In the genomic region with DNA sequence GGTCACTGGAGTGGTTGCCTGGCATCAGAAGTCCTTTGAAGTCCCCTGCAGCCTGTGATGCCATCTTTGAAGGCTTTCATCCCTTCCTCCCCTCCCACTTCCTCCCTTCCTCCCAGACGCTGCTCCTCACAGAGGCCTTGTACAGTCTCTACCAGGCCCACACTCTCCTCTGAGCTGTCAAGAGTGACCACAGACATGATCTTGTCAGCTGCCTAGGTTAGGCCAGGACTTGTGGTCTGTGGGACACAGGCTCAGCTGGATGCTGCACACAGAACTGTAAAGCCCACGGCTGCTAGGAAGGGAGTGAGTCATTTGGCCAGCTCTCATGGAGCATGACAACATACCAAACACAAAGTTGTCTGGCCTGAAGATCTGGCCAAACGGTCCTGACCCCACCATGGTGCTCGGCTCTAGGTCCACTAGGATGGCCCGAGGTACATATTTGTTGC, we compare ENCODE assay signal across 9 mouse cellular contexts. TPM values are rescaled to one million over a fixed set of nuclear protein-coding genes. Genes with fewer than 3 reads are reported as not detected.
DNase-seq lines count a peak whose midpoint lies in the region; ATAC-seq and TF ChIP-seq lines count a peak whose summit lies in the region.
"Not testable (repeated sequence)": the region's sequence is repeated elsewhere in the genome, so short reads cannot be mapped to it uniquely, and the experiment has no call there.
"Had no signal": no experiment of that assay in that cellular context is flagged by ENCODE, and none has a peak within 500 bp of the region (broad histone marks: within the 10 kb centered on the region; RNA-seq: fewer than 3 reads in every experiment).

No protein-coding gene starts in this region.

- ATAC-seq in common myeloid progenitor, adult 5-6 weeks (replicated peaks; ENCODE audit: low read depth, poor library complexity, severe bottlenecking): peak; percentile 88
- peak; percentile 41 for ATAC-seq in forebrain, embryonic 13.5 days
- peak; percentile 50 for ATAC-seq in hindbrain, embryonic 11.5 days (ENCODE audit: low FRiP score)
- peak; percentile 67; the same call in 1 of the 2 replicates for ATAC-seq in kidney, embryonic 16.5 days (ENCODE audit: low FRiP score, low TSS enrichment)
- ATAC-seq in megakaryocyte progenitor cell, adult 5-6 weeks (replicated peaks; ENCODE audit: poor library complexity): peak; percentile 62

- H3K79me2 ChIP-seq in myocyte (ENCODE audit: control insufficient read depth, insufficient read depth): not testable (repeated sequence)

- not testable (repeated sequence) for H3K4me2 ChIP-seq in forebrain, embryonic 13.5 days; hindbrain, embryonic 11.5 days (replicated peaks; ENCODE audit: low read depth, low read length); kidney, embryonic 16.5 days (replicated peaks; ENCODE audit: low read depth, low read length)
- peak overlapping the region; percentile 78 for H3K4me2 ChIP-seq in myocyte (ENCODE audit: low read depth)

- DNase-seq in CD4-positive helper T cell, adult 2 months (ENCODE audit: low read depth, low spot score): peak; percentile 24
- DNase-seq in hindbrain, embryonic 11.5 days (ENCODE audit: low spot score); thymus, adult 2 months: not testable (repeated sequence)

- H3K9me3 ChIP-seq in forebrain, embryonic 13.5 days (replicated peaks); hindbrain, embryonic 11.5 days (ENCODE audit: control insufficient read depth, low read length); kidney, embryonic 16.5 days (ENCODE audit: low read length): not testable (repeated sequence)

- not testable (repeated sequence) for TF ChIP-seq POLR2A in myocyte (IDR thresholded peaks at IDR 0.05; ENCODE audit: insufficient read length, low read depth); thymus, adult 2 months (IDR thresholded peaks at IDR 0.05; ENCODE audit: control insufficient read depth, extremely low read depth, insufficient read depth, low read length, poor library complexity)

- peaks cover 28% of the 10 kb centered on the region for H3K4me1 ChIP-seq in forebrain, embryonic 13.5 days
- not testable (repeated sequence) for H3K4me1 ChIP-seq in hindbrain, embryonic 11.5 days (replicated peaks; ENCODE audit: control insufficient read depth, insufficient read depth, low read length); kidney, embryonic 16.5 days (ENCODE audit: insufficient read depth, low read length)
- H3K4me1 ChIP-seq in thymus, adult 2 months (replicated peaks; ENCODE audit: control insufficient read depth, insufficient read depth, low read length): peaks cover 25% of the 10 kb centered on the region

- H3K27ac ChIP-seq in forebrain, embryonic 13.5 days: peak overlapping the region; percentile 82
- 0 out of 2 replicates have a peak overlapping the region, but pooled peaks have one; percentile 24 for H3K27ac ChIP-seq in hindbrain, embryonic 11.5 days (ENCODE audit: low read depth, low read length)
- H3K27ac ChIP-seq in kidney, embryonic 16.5 days (ENCODE audit: low read length): not testable (repeated sequence)
- H3K27ac ChIP-seq in thymus, adult 2 months (ENCODE audit: control insufficient read depth, insufficient read depth, low read length): peak overlapping the region; percentile 94

- not testable (repeated sequence) for TF ChIP-seq CTCF in thymus, adult 2 months (IDR thresholded peaks at IDR 0.05; ENCODE audit: borderline replicate concordance, control insufficient read depth, extremely low read depth, insufficient read depth, low read length, poor library complexity)

- not testable (repeated sequence) for H3K9ac ChIP-seq in forebrain, embryonic 13.5 days; hindbrain, embryonic 11.5 days (ENCODE audit: low read depth, low read length); kidney, embryonic 16.5 days (replicated peaks; ENCODE audit: low read length)

- WGBS in forebrain, embryonic 13.5 days: 54% methylated on average over 5 of the region's 5 CpGs
- 61% methylated on average over 5 of the region's 5 CpGs for WGBS in hindbrain, embryonic 11.5 days
- 43% methylated on average over 5 of the region's 5 CpGs for WGBS in kidney, embryonic 16.5 days
- 39% methylated on average over 5 of the region's 5 CpGs for WGBS in thymus, adult 2 months

- not testable (repeated sequence) for H3K4me3 ChIP-seq in forebrain, embryonic 13.5 days; hindbrain, embryonic 11.5 days (ENCODE audit: low read depth, low read length); kidney, embryonic 16.5 days (ENCODE audit: low read length); myocyte
- peak overlapping the region; percentile 18 for H3K4me3 ChIP-seq in thymus, adult 2 months (ENCODE audit: control insufficient read depth, insufficient read depth, low read length)

- H3K27me3 ChIP-seq in forebrain, embryonic 13.5 days; hindbrain, embryonic 11.5 days (ENCODE audit: control insufficient read depth, insufficient read depth, low read length); kidney, embryonic 16.5 days (ENCODE audit: insufficient read depth, low read length); myocyte (ENCODE audit: control insufficient read depth, insufficient read depth, insufficient read length); thymus, adult 2 months (ENCODE audit: control insufficient read depth, insufficient read depth, low read length): not testable (repeated sequence)

- H3ac ChIP-seq in myocyte (ENCODE audit: control insufficient read depth, insufficient read length): not testable (repeated sequence)

- not testable (repeated sequence) for H3K36me3 ChIP-seq in forebrain, embryonic 13.5 days (ENCODE audit: poor library complexity, severe bottlenecking); hindbrain, embryonic 11.5 days (ENCODE audit: control insufficient read depth, insufficient read depth, low read length); kidney, embryonic 16.5 days (ENCODE audit: insufficient read depth, low read length); myocyte (ENCODE audit: control insufficient read depth, insufficient read depth); thymus, adult 2 months (ENCODE audit: control insufficient read depth, insufficient read depth, low read length)

TF ChIP-seq in myocyte, 11 proteins besides CTCF, POLR2A, EP300 and RAD21:
- TF ChIP-seq MYOG (IDR thresholded peaks at IDR 0.05; ENCODE audit: control insufficient read depth in 1 of 3, insufficient read depth in 1 of 3, insufficient read length in 2 of 3, low read depth in 2 of 3): peak; percentile 20 to 86 (median 52)
- peak in 2 of 3 experiments; percentile 80 to 81 for TF ChIP-seq MYOD1 (IDR thresholded peaks at IDR 0.05; ENCODE audit: control insufficient read depth in 1 of 3, insufficient read length in 2 of 3, low read depth in 2 of 3)
- peak; percentile 49 for TF ChIP-seq TCF12 (IDR thresholded peaks at IDR 0.05; ENCODE audit: insufficient read depth, poor library complexity, severe bottlenecking)
- TF ChIP-seq TCF3 (IDR thresholded peaks at IDR 0.05; ENCODE audit: insufficient read length, low read depth): peak; percentile 49
TF ChIP-seq in myocyte: peak in this region for 4; not testable (repeated sequence) for 7.

RNA-seq across cellular contexts. Expression of a gene that starts 10.4 kb away (rescaled TPM):
- total RNA-seq in common myeloid progenitor, adult 5-6 weeks (2017): 8.1 and 15.1 TPM in 2 replicates
- 761 and 874 TPM in 2 replicates for polyA plus RNA-seq in forebrain, embryonic 13.5 days (2015; fragmentation: Nextera tagmentation; extraction: Ambion mirVana)
- polyA plus RNA-seq in hindbrain, embryonic 11.5 days (2014; fragmentation: Nextera tagmentation; extraction: Ambion mirVana): 422 and 447 TPM in 2 replicates
- 143 and 150 TPM in 2 replicates for polyA plus RNA-seq in kidney, embryonic 16.5 days (2015; fragmentation: Nextera tagmentation; extraction: Ambion mirVana)
- total RNA-seq in megakaryocyte progenitor cell, adult 5-6 weeks (2015): 2.3 and 2.5 TPM in 2 replicates
- total RNA-seq in megakaryocyte progenitor cell, adult 5-6 weeks (2017): 6.9 and 7.9 TPM in 2 replicates
- 550 TPM for polyA plus RNA-seq in myocyte (2012; fragmentation: generic; extraction: Trizol)
- polyA plus RNA-seq in thymus, adult 2 months (2012; rRNA removed): 469 and 567 TPM in 2 replicates

RNA-seq across cellular contexts. Expression of a gene that starts 42.0 kb away (rescaled TPM):
- not detected in 2 replicates for total RNA-seq in common myeloid progenitor, adult 5-6 weeks (2017)
- polyA plus RNA-seq in forebrain, embryonic 13.5 days (2015; fragmentation: Nextera tagmentation; extraction: Ambion mirVana): 559 and 618 TPM in 2 replicates
- polyA plus RNA-seq in hindbrain, embryonic 11.5 days (2014; fragmentation: Nextera tagmentation; extraction: Ambion mirVana): 318 and 341 TPM in 2 replicates
- 39.7 and 40.4 TPM in 2 replicates for polyA plus RNA-seq in kidney, embryonic 16.5 days (2015; fragmentation: Nextera tagmentation; extraction: Ambion mirVana)
- total RNA-seq in megakaryocyte progenitor cell, adult 5-6 weeks (2015): not detected in 2 replicates
- not detected in 2 replicates for total RNA-seq in megakaryocyte progenitor cell, adult 5-6 weeks (2017)
- 438 TPM for polyA plus RNA-seq in myocyte (2012; fragmentation: generic; extraction: Trizol)
- polyA plus RNA-seq in thymus, adult 2 months (2012; rRNA removed): 217 and 264 TPM in 2 replicates
- total RNA-seq: hematopoietic stem cell, adult 5-6 weeks had no signal

RNA-seq across cellular contexts. Expression of a gene that starts 50.8 kb away (rescaled TPM):
- total RNA-seq in common myeloid progenitor, adult 5-6 weeks (2017): 25.9 and 51.3 TPM in 2 replicates
- polyA plus RNA-seq in forebrain, embryonic 13.5 days (2015; fragmentation: Nextera tagmentation; extraction: Ambion mirVana): 36.5 and 37.6 TPM in 2 replicates
- polyA plus RNA-seq in hindbrain, embryonic 11.5 days (2014; fragmentation: Nextera tagmentation; extraction: Ambion mirVana): 30.3 and 31.1 TPM in 2 replicates
- 83.0 and 95.2 TPM in 2 replicates for polyA plus RNA-seq in kidney, embryonic 16.5 days (2015; fragmentation: Nextera tagmentation; extraction: Ambion mirVana)
- total RNA-seq in megakaryocyte progenitor cell, adult 5-6 weeks (2015): 96.7 and 115 TPM in 2 replicates
- total RNA-seq in megakaryocyte progenitor cell, adult 5-6 weeks (2017): 40.2 and 70.3 TPM in 2 replicates
- 27.7 TPM for polyA plus RNA-seq in myocyte (2012; fragmentation: generic; extraction: Trizol)
- polyA plus RNA-seq in thymus, adult 2 months (2012; rRNA removed): 24.7 and 25.9 TPM in 2 replicates
